Mouse (Mus musculus): Measurements from ENCODE around the gene Mthfsd. TPM values are rescaled to one million over a fixed set of nuclear protein-coding genes. Genes with fewer than 3 reads are reported as not detected.
A peak's percentile ranks its signal among the peaks of the same experiment; 100 is the strongest.

Mthfsd gene
- polyA plus RNA-seq, 1 experiment from 2014 or later: 61.4 TPM

DNA sequence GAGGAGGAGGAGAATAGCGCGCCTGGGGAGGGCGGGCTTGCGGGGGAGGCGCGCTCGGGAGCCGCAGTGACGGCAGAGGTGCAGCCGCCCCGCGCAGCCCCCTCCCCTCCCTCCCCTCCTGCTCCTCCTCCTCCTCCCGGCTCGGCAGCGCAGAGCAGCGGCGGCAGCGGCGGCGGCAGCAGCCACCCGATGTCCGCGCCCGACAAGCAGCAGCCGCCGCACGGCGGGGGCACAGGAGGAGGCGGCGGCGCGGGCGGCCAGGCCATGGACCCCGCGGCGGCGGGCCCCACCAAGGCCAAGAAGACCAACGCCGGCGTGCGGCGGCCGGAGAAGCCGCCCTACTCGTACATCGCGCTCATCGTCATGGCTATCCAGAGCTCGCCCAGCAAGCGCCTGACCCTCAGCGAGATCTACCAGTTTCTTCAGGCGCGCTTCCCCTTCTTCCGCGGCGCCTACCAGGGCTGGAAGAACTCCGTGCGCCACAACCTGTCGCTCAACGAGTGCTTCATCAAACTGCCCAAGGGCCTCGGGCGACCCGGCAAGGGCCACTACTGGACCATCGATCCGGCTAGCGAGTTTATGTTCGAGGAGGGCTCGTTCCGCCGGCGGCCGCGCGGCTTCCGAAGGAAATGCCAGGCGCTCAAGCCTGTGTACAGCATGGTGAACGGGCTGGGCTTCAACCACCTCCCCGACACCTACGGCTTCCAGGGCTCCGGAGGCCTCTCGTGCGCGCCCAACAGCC, 23.8 kb downstream of the Mthfsd start, which contains the start of gene Foxf1:
Gene Foxf1, plus strand, starts transcription at position 177 of the 742 bp plus-strand sequence.
- H3K4me1 ChIP-seq: peaks cover 28% of the 10 kb centered on the region
- H3K9ac ChIP-seq (replicated peaks): no peak within 1 kb of the TSS; the same call in 1 of the 2 replicates
- under 1% methylated on average over 52 of the region's 83 CpGs for WGBS
- H3K4me2 ChIP-seq (replicated peaks): peak within 1 kb of the TSS; percentile 69
- no peak within 1 kb of the TSS for H3K27ac ChIP-seq (replicated peaks)
- H3K27me3 ChIP-seq: peaks cover 99% of the 10 kb centered on the region
- H3K36me3 ChIP-seq: no peaks in the 10 kb centered on the region
- H3K9me3 ChIP-seq: no peaks in the 10 kb centered on the region
- no peak for ATAC-seq (ENCODE audit: low FRiP score, low read depth)
- peak within 1 kb of the TSS; percentile 46 for H3K4me3 ChIP-seq

- no peaks in the 10 kb centered on the region for H3K36me3 ChIP-seq
- peak overlapping the region; percentile 46 for H3K4me3 ChIP-seq
- 0% methylated on average over 9 of the region's 27 CpGs for WGBS
- H3K9me3 ChIP-seq: no peaks in the 10 kb centered on the region
- no peak for ATAC-seq (ENCODE audit: low FRiP score, low read depth)
- no peak overlapping the region; the same call in 1 of the 2 replicates for H3K9ac ChIP-seq (replicated peaks)
- no peak overlapping the region for H3K27ac ChIP-seq (replicated peaks)
- H3K27me3 ChIP-seq: peaks cover 99% of the 10 kb centered on the region
- H3K4me1 ChIP-seq: peaks cover 28% of the 10 kb centered on the region
- peak overlapping the region; percentile 69 for H3K4me2 ChIP-seq (replicated peaks)
Measured at GRCm38 (mm10) chr8:121083936-121084209, 24.3 kb downstream of the Mthfsd start.

GRCm38 (mm10) chr8:121083093-121083935, 24.9 kb downstream of the Mthfsd start:
- no peak overlapping the region for H3K27ac ChIP-seq (replicated peaks)
- no peak for ATAC-seq (ENCODE audit: low FRiP score, low read depth)
- no peaks in the 10 kb centered on the region for H3K36me3 ChIP-seq
- peaks cover 99% of the 10 kb centered on the region for H3K27me3 ChIP-seq
- WGBS: under 1% methylated on average over 88 of the region's 89 CpGs
- H3K4me2 ChIP-seq (replicated peaks): peak overlapping the region; percentile 69
- H3K9ac ChIP-seq (replicated peaks): no peak overlapping the region; the same call in 1 of the 2 replicates
- peak overlapping the region; percentile 46 for H3K4me3 ChIP-seq
- no peaks in the 10 kb centered on the region for H3K9me3 ChIP-seq
- H3K4me1 ChIP-seq: peaks cover 28% of the 10 kb centered on the region

DNA sequence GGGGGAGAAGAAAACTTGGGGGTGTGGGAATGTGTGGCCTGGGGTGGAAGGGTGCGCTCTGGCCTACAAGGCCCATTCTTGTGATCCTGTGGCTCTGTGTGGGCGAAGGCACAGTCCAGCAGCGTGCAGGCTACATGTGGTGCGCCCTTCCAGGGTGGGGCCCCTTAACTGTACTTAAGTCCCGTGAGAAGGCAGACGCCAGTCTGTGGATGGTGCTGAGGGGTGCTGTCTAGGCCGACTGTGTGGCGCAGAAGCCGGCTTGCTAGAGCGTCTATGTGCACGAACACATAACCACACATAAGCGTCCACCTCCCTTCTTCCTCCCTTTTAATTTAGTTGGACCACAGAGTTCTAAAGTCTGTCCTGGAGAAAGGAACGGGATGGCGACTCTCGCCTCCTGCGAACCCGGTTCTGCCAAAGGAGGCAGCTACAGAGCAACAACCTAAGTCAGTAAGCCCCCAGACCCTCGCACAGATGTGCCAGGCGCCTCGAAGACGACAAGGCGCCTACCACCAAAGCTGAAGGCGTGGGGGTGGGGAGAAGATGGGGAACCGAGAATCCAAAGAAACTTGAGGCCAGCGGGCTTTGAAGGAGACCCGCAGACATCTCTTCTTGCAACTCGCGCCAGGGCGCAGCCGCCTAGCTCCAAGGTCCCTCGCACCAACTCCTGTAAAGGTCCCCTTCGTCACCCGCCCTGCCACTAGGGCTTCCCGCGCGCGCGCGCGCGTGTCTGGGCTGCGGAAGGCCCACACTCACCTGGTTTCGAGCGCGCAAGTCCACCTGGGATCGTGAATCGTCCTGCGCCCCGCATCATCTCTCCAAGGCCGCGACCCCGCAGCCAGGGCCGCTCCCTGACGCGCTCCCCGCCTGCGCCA, 25.7 kb downstream of the Mthfsd start:
- no peak overlapping the region for H3K27ac ChIP-seq (replicated peaks)
- peak overlapping the region; percentile 69 for H3K4me2 ChIP-seq (replicated peaks)
- WGBS: under 1% methylated on average over 52 of the region's 57 CpGs
- peaks cover 100% of the 10 kb centered on the region for H3K27me3 ChIP-seq
- H3K4me3 ChIP-seq: peak overlapping the region; percentile 46
- H3K4me1 ChIP-seq: peaks cover 28% of the 10 kb centered on the region
- H3K36me3 ChIP-seq: no peaks in the 10 kb centered on the region
- H3K9me3 ChIP-seq: no peaks in the 10 kb centered on the region
- H3K9ac ChIP-seq (replicated peaks): no peak overlapping the region
- ATAC-seq (ENCODE audit: low FRiP score, low read depth): no peak

- 0% methylated on average over 7 of the region's 7 CpGs for WGBS
Measured at GRCm38 (mm10) chr8:121081398-121081797, 26.8 kb downstream of the Mthfsd start.

DNA sequence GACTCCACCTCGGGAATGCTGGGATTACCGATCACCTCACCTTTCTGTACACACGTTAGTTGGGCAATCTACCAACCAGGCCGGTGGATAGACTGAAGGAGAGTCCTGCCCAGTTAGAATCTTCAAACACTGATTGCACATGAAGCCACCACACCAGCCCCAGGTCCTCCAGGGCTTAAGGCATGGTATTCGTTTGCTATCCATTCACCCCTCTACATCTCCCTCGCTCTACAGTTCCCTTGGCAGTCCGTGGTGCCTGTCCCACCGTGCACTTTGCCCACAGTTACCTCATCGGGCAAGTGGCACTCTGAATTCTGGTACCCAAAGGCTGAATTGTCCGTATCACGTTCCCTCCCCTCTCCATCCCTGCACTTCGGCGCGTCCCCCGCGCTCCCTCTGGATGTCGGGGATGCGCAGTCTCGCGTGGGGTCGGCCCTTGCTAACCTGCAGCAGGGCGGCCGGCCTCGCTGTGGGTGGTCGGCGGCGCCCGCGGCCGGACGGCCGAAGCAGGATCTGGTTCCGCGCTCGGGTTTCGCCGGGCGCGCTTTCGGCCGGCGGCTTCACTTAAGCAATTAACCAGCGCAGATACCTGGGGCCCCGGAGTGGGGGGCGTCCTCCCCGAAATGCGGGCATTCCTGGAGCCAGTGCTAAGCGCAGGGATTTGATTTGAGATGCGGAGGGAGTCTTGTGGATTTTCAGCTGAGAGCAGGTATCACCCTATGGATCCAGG, 27.7 kb downstream of the Mthfsd start:
- Histone ChIP-seq H3K27me3 (peaks cover 100% of the 10 kb centered on the region), H3K4me2 (replicated peaks) (no peak overlapping the region), H3K36me3 (no peaks in the 10 kb centered on the region), H3K27ac (replicated peaks) (no peak overlapping the region), H3K9ac (replicated peaks) (no peak overlapping the region), H3K4me1 (peaks cover 28% of the 10 kb centered on the region), H3K9me3 (no peaks in the 10 kb centered on the region), H3K4me3 (0 out of 2 replicates have a peak overlapping the region, but pooled peaks have one; percentile 3)
- ATAC-seq (ENCODE audit: low FRiP score, low read depth): no peak
- WGBS: under 1% methylated on average over 49 of the region's 49 CpGs

More at GRCm38 (mm10) chr8:121081398-121081797, 26.8 kb downstream of the Mthfsd start:
- peaks cover 100% of the 10 kb centered on the region for H3K27me3 ChIP-seq
- no peaks in the 10 kb centered on the region for H3K36me3 ChIP-seq
- no peak overlapping the region for H3K4me3 ChIP-seq
- H3K4me1 ChIP-seq: peaks cover 28% of the 10 kb centered on the region
- ATAC-seq (ENCODE audit: low FRiP score, low read depth): no peak
- no peak overlapping the region for H3K27ac ChIP-seq (replicated peaks)
- H3K9ac ChIP-seq (replicated peaks): no peak overlapping the region
- H3K4me2 ChIP-seq (replicated peaks): no peak overlapping the region
- H3K9me3 ChIP-seq: no peaks in the 10 kb centered on the region

DNA sequence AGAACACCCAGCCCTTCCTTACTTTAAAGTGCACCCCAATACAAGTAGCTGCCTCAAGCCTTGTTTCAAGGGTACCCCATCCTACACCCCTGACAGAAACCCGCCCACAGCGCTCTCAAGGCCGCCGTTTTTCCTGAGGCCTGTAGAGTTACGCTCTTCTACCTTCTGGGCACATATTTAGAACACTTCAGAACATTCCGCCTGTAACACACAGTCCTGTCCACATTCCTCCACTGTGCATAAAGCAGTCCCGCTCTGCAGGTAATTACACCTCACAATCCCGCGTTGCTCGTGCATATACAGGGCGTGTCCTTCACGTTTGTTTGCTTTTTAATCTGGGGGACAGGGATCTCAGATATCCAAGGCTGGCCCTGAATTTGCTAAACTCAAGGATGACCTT, 28.2 kb downstream of the Mthfsd start:
- peaks cover 100% of the 10 kb centered on the region for H3K27me3 ChIP-seq
- no peak overlapping the region for H3K4me3 ChIP-seq
- H3K4me1 ChIP-seq: peaks cover 26% of the 10 kb centered on the region
- H3K4me2 ChIP-seq (replicated peaks): no peak overlapping the region
- no peak overlapping the region for H3K9ac ChIP-seq (replicated peaks)
- H3K36me3 ChIP-seq: no peaks in the 10 kb centered on the region
- ATAC-seq (ENCODE audit: low FRiP score, low read depth): no peak
- H3K27ac ChIP-seq (replicated peaks): no peak overlapping the region
- H3K9me3 ChIP-seq: no peaks in the 10 kb centered on the region
- 2% methylated on average over 12 of the region's 12 CpGs for WGBS

DNA sequence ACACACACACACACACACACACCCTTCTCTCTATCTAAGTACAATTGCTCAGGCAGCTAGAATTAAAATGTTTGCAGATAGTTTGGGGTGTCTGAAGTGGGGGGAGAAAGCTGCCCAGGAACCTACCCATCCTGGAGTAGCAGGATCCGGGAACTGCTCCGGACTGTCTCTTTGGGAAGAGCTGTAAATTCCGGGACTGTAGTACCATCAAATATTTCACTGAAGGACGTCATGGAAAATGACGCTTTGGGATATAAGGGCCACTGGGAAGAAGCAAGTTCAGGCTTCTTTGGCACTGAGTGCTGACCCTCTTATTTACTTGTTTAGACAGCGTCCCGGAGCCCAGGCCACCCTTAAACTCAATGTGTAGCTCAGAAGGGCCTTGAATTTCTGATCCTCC, 29.0 kb downstream of the Mthfsd start:
- no peak overlapping the region for H3K9ac ChIP-seq (replicated peaks)
- H3K4me1 ChIP-seq: peaks cover 19% of the 10 kb centered on the region
- H3K4me2 ChIP-seq (replicated peaks): no peak overlapping the region
- no peak for ATAC-seq (ENCODE audit: low FRiP score, low read depth)
- WGBS: 1% methylated on average over 7 of the region's 7 CpGs
- peaks cover 100% of the 10 kb centered on the region for H3K27me3 ChIP-seq
- no peak overlapping the region for H3K27ac ChIP-seq (replicated peaks)
- no peaks in the 10 kb centered on the region for H3K9me3 ChIP-seq
- no peak overlapping the region for H3K4me3 ChIP-seq
- H3K36me3 ChIP-seq: no peaks in the 10 kb centered on the region

DNA sequence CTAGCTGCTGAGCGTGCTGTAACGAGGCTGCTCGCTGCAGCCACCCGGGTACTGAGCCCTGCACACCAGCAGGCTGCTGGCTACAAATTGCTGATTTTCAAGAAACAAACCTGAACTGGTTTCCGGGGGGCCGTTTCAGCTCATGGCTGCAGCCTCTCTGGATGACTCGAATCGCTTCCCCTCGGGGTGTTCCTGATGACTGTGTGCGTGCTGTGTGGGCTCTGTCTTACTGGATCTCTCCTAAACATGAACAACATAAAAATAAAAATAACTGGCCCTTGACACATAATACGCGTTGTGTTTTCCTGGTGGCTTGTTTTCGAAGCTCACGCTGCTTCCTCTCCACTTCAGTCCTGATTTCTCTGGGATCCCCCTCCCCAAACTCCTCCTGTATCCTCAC, 29.5 kb downstream of the Mthfsd start:
- Histone ChIP-seq H3K4me1 (peaks cover 14% of the 10 kb centered on the region), H3K9me3 (no peaks in the 10 kb centered on the region), H3K4me3 (no peak overlapping the region), H3K4me2 (replicated peaks) (no peak overlapping the region), H3K9ac (replicated peaks) (no peak overlapping the region), H3K27ac (replicated peaks) (no peak overlapping the region), H3K36me3 (no peaks in the 10 kb centered on the region), H3K27me3 (peaks cover 100% of the 10 kb centered on the region)
- no peak for ATAC-seq (ENCODE audit: low FRiP score, low read depth)
- 0% methylated on average over 14 of the region's 14 CpGs for WGBS

GRCm38 (mm10) chr8:121076555-121076954, 31.6 kb downstream of the Mthfsd start:
- H3K4me1 ChIP-seq: peaks cover 7% of the 10 kb centered on the region; the same call in 1 of the 2 replicates
- H3K4me3 ChIP-seq: no peak overlapping the region
- H3K4me2 ChIP-seq (replicated peaks): no peak overlapping the region
- H3K27ac ChIP-seq (replicated peaks): no peak overlapping the region
- H3K9ac ChIP-seq (replicated peaks): no peak overlapping the region
- H3K9me3 ChIP-seq: no peaks in the 10 kb centered on the region
- 3% methylated on average over 7 of the region's 7 CpGs for WGBS
- H3K36me3 ChIP-seq: no peaks in the 10 kb centered on the region
- no peak for ATAC-seq (ENCODE audit: low FRiP score, low read depth)
- H3K27me3 ChIP-seq: peaks cover 100% of the 10 kb centered on the region

GRCm38 (mm10) chr8:121075936-121076335, 32.3 kb downstream of the Mthfsd start:
- Histone ChIP-seq H3K4me3 (no peak overlapping the region), H3K4me1 (peaks cover 7% of the 10 kb centered on the region; the same call in 1 of the 2 replicates), H3K9ac (replicated peaks) (no peak overlapping the region), H3K4me2 (replicated peaks) (no peak overlapping the region), H3K36me3 (no peaks in the 10 kb centered on the region), H3K27me3 (peaks cover 100% of the 10 kb centered on the region), H3K27ac (replicated peaks) (no peak overlapping the region), H3K9me3 (no peaks in the 10 kb centered on the region)
- under 1% methylated on average over 13 of the region's 13 CpGs for WGBS
- no peak for ATAC-seq (ENCODE audit: low FRiP score, low read depth)

Data from midbrain, embryonic 12.5 days (tissue).